ENCODE assay signal across 15 mouse cellular contexts in genomic region chr13:32465787-32466186, GRCm38 (mm10).
DNase-seq lines count a peak whose midpoint lies in the region; ATAC-seq and TF ChIP-seq lines count a peak whose summit lies in the region.
"Had no signal": no experiment of that assay in that cellular context is flagged by ENCODE, and none has a peak within 500 bp of the region (broad histone marks: within the 10 kb centered on the region; RNA-seq: fewer than 3 reads in every experiment).

No protein-coding gene starts in this region.

- TF ChIP-seq POLR2A in myocyte (IDR thresholded peaks at IDR 0.05; ENCODE audit: insufficient read length, low read depth): no peak

- no peak overlapping the region for H3K27ac ChIP-seq in embryonic facial prominence, embryonic 11.5 days (replicated peaks; ENCODE audit: low read depth, low read length)
- H3K27ac ChIP-seq in embryonic facial prominence, embryonic 10.5 days (replicated peaks): no peak overlapping the region
- H3K27ac ChIP-seq in midbrain, embryonic 11.5 days (ENCODE audit: low read depth, low read length): no peak overlapping the region
- no peak overlapping the region; the same call in 1 of the 2 replicates for H3K27ac ChIP-seq in midbrain, embryonic 10.5 days (replicated peaks)
- H3K27ac ChIP-seq: liver, embryonic 13.5 days; midbrain, embryonic 13.5 days had no signal

- no peak overlapping the region for H3ac ChIP-seq in myocyte (ENCODE audit: control insufficient read depth, insufficient read length)

- no peak overlapping the region for H3K9ac ChIP-seq in embryonic facial prominence, embryonic 11.5 days (replicated peaks; ENCODE audit: low read length)
- H3K9ac ChIP-seq in midbrain, embryonic 11.5 days (ENCODE audit: low read length): no peak overlapping the region
- H3K9ac ChIP-seq: forebrain, postnatal 0 days; liver, embryonic 13.5 days; midbrain, embryonic 13.5 days had no signal

- ATAC-seq in embryonic facial prominence, embryonic 11.5 days (replicated peaks; ENCODE audit: insufficient number of reproducible peaks, low FRiP score, low TSS enrichment, low read depth): no peak
- ATAC-seq in midbrain, embryonic 11.5 days (ENCODE audit: low FRiP score): 0 out of 2 replicates have a peak, but pooled peaks have one; percentile 35
- ATAC-seq: forebrain, postnatal 0 days; midbrain, embryonic 13.5 days had no signal

- no peaks in the 10 kb centered on the region for H3K36me3 ChIP-seq in embryonic facial prominence, embryonic 11.5 days (replicated peaks; ENCODE audit: control insufficient read depth, insufficient read depth, low read depth, low read length)
- no peaks in the 10 kb centered on the region for H3K36me3 ChIP-seq in embryonic facial prominence, embryonic 10.5 days (replicated peaks)
- no peaks in the 10 kb centered on the region for H3K36me3 ChIP-seq in midbrain, embryonic 11.5 days (ENCODE audit: control insufficient read depth, insufficient read depth, low read length)
- H3K36me3 ChIP-seq in midbrain, embryonic 10.5 days: no peaks in the 10 kb centered on the region
- no peaks in the 10 kb centered on the region for H3K36me3 ChIP-seq in myocyte (ENCODE audit: control insufficient read depth, insufficient read depth)
- H3K36me3 ChIP-seq: liver, embryonic 13.5 days; midbrain, embryonic 13.5 days had no signal

- no peaks in the 10 kb centered on the region for H3K9me3 ChIP-seq in embryonic facial prominence, embryonic 11.5 days (replicated peaks; ENCODE audit: control insufficient read depth, low read length)
- no peaks in the 10 kb centered on the region for H3K9me3 ChIP-seq in embryonic facial prominence, embryonic 10.5 days
- no peaks in the 10 kb centered on the region for H3K9me3 ChIP-seq in midbrain, embryonic 11.5 days (ENCODE audit: control insufficient read depth, low read length)
- no peaks in the 10 kb centered on the region for H3K9me3 ChIP-seq in midbrain, embryonic 10.5 days (replicated peaks)
- H3K9me3 ChIP-seq: liver, embryonic 13.5 days; midbrain, embryonic 13.5 days had no signal

- no peaks in the 10 kb centered on the region for H3K79me2 ChIP-seq in myocyte (ENCODE audit: control insufficient read depth, insufficient read depth)

- whole genome bisulfite sequencing in embryonic facial prominence, embryonic 11.5 days: 48% methylated on average over 5 of the region's 5 CpGs
- 64% methylated on average over 5 of the region's 5 CpGs for WGBS in embryonic facial prominence, embryonic 10.5 days
- 37% methylated on average over 5 of the region's 5 CpGs for WGBS in midbrain, embryonic 11.5 days
- 52% methylated on average over 5 of the region's 5 CpGs for WGBS in midbrain, embryonic 10.5 days

- H3K4me2 ChIP-seq in embryonic facial prominence, embryonic 11.5 days (ENCODE audit: low read depth, low read length): no peak overlapping the region
- no peak overlapping the region for H3K4me2 ChIP-seq in midbrain, embryonic 11.5 days
- H3K4me2 ChIP-seq in myocyte (ENCODE audit: low read depth): peak overlapping the region; percentile 21
- H3K4me2 ChIP-seq: liver, embryonic 13.5 days; midbrain, embryonic 13.5 days had no signal

- H3K4me1 ChIP-seq in embryonic facial prominence, embryonic 11.5 days (ENCODE audit: control insufficient read depth, insufficient read depth, low read length): no peaks in the 10 kb centered on the region
- peaks cover 4% of the 10 kb centered on the region; the same call in 1 of the 2 replicates for H3K4me1 ChIP-seq in embryonic facial prominence, embryonic 10.5 days
- H3K4me1 ChIP-seq in midbrain, embryonic 11.5 days (ENCODE audit: control insufficient read depth, insufficient read depth, low read length): 0 out of 2 replicates have a peak, but pooled peaks cover 2% of the 10 kb centered on the region
- H3K4me1 ChIP-seq in midbrain, embryonic 10.5 days: peaks cover 8% of the 10 kb centered on the region
- H3K4me1 ChIP-seq: liver, embryonic 13.5 days; midbrain, embryonic 13.5 days had no signal

- H3K4me3 ChIP-seq in embryonic facial prominence, embryonic 11.5 days (ENCODE audit: low read depth, low read length): no peak overlapping the region
- no peak overlapping the region for H3K4me3 ChIP-seq in embryonic facial prominence, embryonic 10.5 days
- no peak overlapping the region for H3K4me3 ChIP-seq in midbrain, embryonic 11.5 days (ENCODE audit: low read depth, low read length)
- no peak overlapping the region for H3K4me3 ChIP-seq in midbrain, embryonic 10.5 days
- H3K4me3 ChIP-seq in myocyte: no peak overlapping the region
- H3K4me3 ChIP-seq: liver, embryonic 13.5 days; midbrain, embryonic 13.5 days had no signal

- no peaks in the 10 kb centered on the region for H3K27me3 ChIP-seq in embryonic facial prominence, embryonic 11.5 days (ENCODE audit: control insufficient read depth, insufficient read depth, low read length)
- H3K27me3 ChIP-seq in embryonic facial prominence, embryonic 10.5 days (replicated peaks; ENCODE audit: low read depth, poor library complexity, severe bottlenecking): no peaks in the 10 kb centered on the region
- H3K27me3 ChIP-seq in midbrain, embryonic 11.5 days (ENCODE audit: control insufficient read depth, insufficient read depth, low read length): no peaks in the 10 kb centered on the region
- H3K27me3 ChIP-seq in midbrain, embryonic 10.5 days (ENCODE audit: low read depth, poor library complexity, severe bottlenecking): no peaks in the 10 kb centered on the region
- H3K27me3 ChIP-seq in myocyte (ENCODE audit: control insufficient read depth, insufficient read depth, insufficient read length): no peaks in the 10 kb centered on the region
- H3K27me3 ChIP-seq: liver, embryonic 13.5 days; midbrain, embryonic 13.5 days had no signal

- peak; percentile 15 for DNase-seq in embryonic facial prominence, embryonic 11.5 days (ENCODE audit: low spot score)
- no peak for DNase-seq in embryonic facial prominence, embryonic 10.5 days (ENCODE audit: low spot score)
- no peak for DNase-seq in midbrain, embryonic 11.5 days (ENCODE audit: low spot score, missing footprints)
- DNase-seq in midbrain, embryonic 10.5 days (ENCODE audit: low spot score): no peak
- DNase-seq in embryo, embryonic 10.5 days (ENCODE audit: low spot score): peak; percentile 46
- no peak for DNase-seq in layer of hippocampus, adult 18-20 months (ENCODE audit: low spot score in 2 of 2)
- DNase-seq in urinary bladder, adult 2 months (ENCODE audit: low spot score): no peak
- DNase-seq: B cell, adult 2 months; cerebellum, adult 2 months; forebrain, postnatal 0 days; gastrocnemius, postnatal 25 days; liver, embryonic 13.5 days; right cerebral cortex, adult 18-20 months had no signal

TF ChIP-seq in myocyte, 11 proteins besides CTCF, POLR2A, EP300 and RAD21:
- TF ChIP-seq TCF12 (IDR thresholded peaks at IDR 0.05; ENCODE audit: insufficient read depth, poor library complexity, severe bottlenecking) (no peak), USF1 (IDR thresholded peaks at IDR 0.05; ENCODE audit: low read depth) (no peak), MAX (IDR thresholded peaks at IDR 0.05; ENCODE audit: low read depth) (no peak), REST (IDR thresholded peaks at IDR 0.05; ENCODE audit: insufficient read depth, insufficient read length) (no peak), E2F4 (IDR thresholded peaks at IDR 0.05; ENCODE audit: insufficient read depth) (no peak), MYOG (IDR thresholded peaks at IDR 0.05; ENCODE audit: control insufficient read depth in 1 of 3, insufficient read depth in 1 of 3, insufficient read length in 2 of 3, low read depth in 2 of 3) (no peak), POLR2AphosphoS2 (IDR thresholded peaks at IDR 0.05; ENCODE audit: insufficient read length, low read depth) (no peak), SRF (IDR thresholded peaks at IDR 0.05; ENCODE audit: control insufficient read depth, insufficient read length, low read depth) (no peak), MYOD1 (IDR thresholded peaks at IDR 0.05; ENCODE audit: control insufficient read depth in 1 of 3, insufficient read length in 2 of 3, low read depth in 2 of 3) (no peak), TCF3 (IDR thresholded peaks at IDR 0.05; ENCODE audit: insufficient read length, low read depth) (no peak), CEBPB (IDR thresholded peaks at IDR 0.05; ENCODE audit: insufficient read depth, poor library complexity, severe bottlenecking) (no peak)

Comparison
In these comparisons a context has a peak if more than half of its experiments do, and no peak if none do; other contexts are left out.
1. DNase-seq: peak in embryonic facial prominence, embryonic 11.5 days (single experiment) and embryo, embryonic 10.5 days (single experiment); none in embryonic facial prominence, embryonic 10.5 days (single experiment), midbrain, embryonic 11.5 days (single experiment), midbrain, embryonic 10.5 days (single experiment), layer of hippocampus, adult 18-20 months (0 of 2) and urinary bladder, adult 2 months (single experiment).